ENCODE assay signal across 10 mouse cellular contexts in genomic region chr6:94631779-94632082, GRCm38 (mm10).
A peak's percentile ranks its signal among the peaks of the same experiment; 100 is the strongest.
DNase-seq lines count a peak whose midpoint lies in the region; ATAC-seq lines count a peak whose summit lies in the region.
"Had no signal": no experiment of that assay in that cellular context is flagged by ENCODE, and none has a peak within 500 bp of the region (broad histone marks: within the 10 kb centered on the region; RNA-seq: fewer than 3 reads in every experiment).

No protein-coding gene starts in this region.

- peaks cover 18% of the 10 kb centered on the region for H3K36me3 ChIP-seq in heart, embryonic 13.5 days
- peaks cover 11% of the 10 kb centered on the region; the same call in 1 of the 2 replicates for H3K36me3 ChIP-seq in embryonic facial prominence, embryonic 14.5 days (ENCODE audit: control insufficient read depth, insufficient read depth, low read length)
- H3K36me3 ChIP-seq in hindbrain, embryonic 15.5 days = no peaks in the 10 kb centered on the region
- H3K36me3 ChIP-seq in neural tube, embryonic 13.5 days = no peaks in the 10 kb centered on the region

- no peak for DNase-seq in heart, adult 8-10 months (ENCODE audit: low spot score)
- no peak for DNase-seq in embryonic facial prominence, embryonic 14.5 days (ENCODE audit: low spot score)
- no peak for DNase-seq in embryo, embryonic 9.5 days (ENCODE audit: extremely low spot score)
- DNase-seq in adrenal gland, adult (ENCODE audit: inconsistent age in 2 of 2, low spot score in 1 of 2) = no peak
- DNase-seq: cerebellum, postnatal 10 days; kidney, postnatal 25 days had no signal

- H3K9me3 ChIP-seq in heart, embryonic 13.5 days = no peaks in the 10 kb centered on the region
- H3K9me3 ChIP-seq in embryonic facial prominence, embryonic 14.5 days (ENCODE audit: control insufficient read depth, low read length) = no peaks in the 10 kb centered on the region
- no peaks in the 10 kb centered on the region for H3K9me3 ChIP-seq in hindbrain, embryonic 15.5 days
- no peaks in the 10 kb centered on the region for H3K9me3 ChIP-seq in neural tube, embryonic 13.5 days

- no peak overlapping the region for H3K4me2 ChIP-seq in heart, embryonic 13.5 days
- no peak overlapping the region for H3K4me2 ChIP-seq in embryonic facial prominence, embryonic 14.5 days (ENCODE audit: low read depth, low read length)
- H3K4me2 ChIP-seq in hindbrain, embryonic 15.5 days = no peak overlapping the region
- no peak overlapping the region for H3K4me2 ChIP-seq in neural tube, embryonic 13.5 days

- ATAC-seq in heart, embryonic 13.5 days (ENCODE audit: extremely low read depth, insufficient number of reproducible peaks, low FRiP score, low TSS enrichment) = no peak
- ATAC-seq in embryonic facial prominence, embryonic 14.5 days (ENCODE audit: low read depth) = no peak
- no peak for ATAC-seq in hindbrain, embryonic 15.5 days (ENCODE audit: low FRiP score, low read depth)
- peak; percentile 57 for ATAC-seq in neural tube, embryonic 13.5 days (ENCODE audit: low read depth)
- no peak for ATAC-seq in erythroid progenitor cell, adult 5-6 weeks (replicated peaks; ENCODE audit: low FRiP score, poor library complexity, severe bottlenecking)

- H3K9ac ChIP-seq in heart, embryonic 13.5 days = 0 out of 2 replicates have a peak overlapping the region, but pooled peaks have one; percentile 42
- no peak overlapping the region for H3K9ac ChIP-seq in embryonic facial prominence, embryonic 14.5 days (ENCODE audit: low read depth, low read length)
- no peak overlapping the region for H3K9ac ChIP-seq in hindbrain, embryonic 15.5 days
- no peak overlapping the region for H3K9ac ChIP-seq in neural tube, embryonic 13.5 days

- H3K27ac ChIP-seq in heart, embryonic 13.5 days (replicated peaks) = no peak overlapping the region
- H3K27ac ChIP-seq in embryonic facial prominence, embryonic 14.5 days (replicated peaks; ENCODE audit: low read depth, low read length) = peak overlapping the region; percentile 61; the same call in 1 of the 2 replicates
- H3K27ac ChIP-seq in hindbrain, embryonic 15.5 days (replicated peaks) = peak overlapping the region; percentile 77
- peak overlapping the region; percentile 81 for H3K27ac ChIP-seq in neural tube, embryonic 13.5 days (replicated peaks)

- H3K4me3 ChIP-seq in heart, embryonic 13.5 days = no peak overlapping the region
- H3K4me3 ChIP-seq in embryonic facial prominence, embryonic 14.5 days (ENCODE audit: low read depth, low read length) = no peak overlapping the region
- no peak overlapping the region for H3K4me3 ChIP-seq in hindbrain, embryonic 15.5 days
- no peak overlapping the region for H3K4me3 ChIP-seq in neural tube, embryonic 13.5 days

- H3K27me3 ChIP-seq in heart, embryonic 13.5 days (replicated peaks) = no peaks in the 10 kb centered on the region
- H3K27me3 ChIP-seq in embryonic facial prominence, embryonic 14.5 days (replicated peaks; ENCODE audit: control insufficient read depth, insufficient read depth, low read length) = no peaks in the 10 kb centered on the region
- H3K27me3 ChIP-seq in hindbrain, embryonic 15.5 days = no peaks in the 10 kb centered on the region
- no peaks in the 10 kb centered on the region for H3K27me3 ChIP-seq in neural tube, embryonic 13.5 days

- H3K4me1 ChIP-seq in heart, embryonic 13.5 days = peaks cover 44% of the 10 kb centered on the region
- peaks cover 27% of the 10 kb centered on the region for H3K4me1 ChIP-seq in embryonic facial prominence, embryonic 14.5 days (ENCODE audit: control insufficient read depth, insufficient read depth, low read length)
- peaks cover 45% of the 10 kb centered on the region for H3K4me1 ChIP-seq in hindbrain, embryonic 15.5 days (replicated peaks)
- peaks cover 82% of the 10 kb centered on the region for H3K4me1 ChIP-seq in neural tube, embryonic 13.5 days (replicated peaks)

- WGBS in heart, embryonic 13.5 days = 77% methylated on average over 6 of the region's 6 CpGs
- 82% methylated on average over 6 of the region's 6 CpGs for WGBS in embryonic facial prominence, embryonic 14.5 days
- 43% methylated on average over 6 of the region's 6 CpGs for WGBS in hindbrain, embryonic 15.5 days
- 53% methylated on average over 6 of the region's 6 CpGs for WGBS in neural tube, embryonic 13.5 days
